12 mouse cellular contexts compared by ENCODE assay signal in the genomic region with DNA sequence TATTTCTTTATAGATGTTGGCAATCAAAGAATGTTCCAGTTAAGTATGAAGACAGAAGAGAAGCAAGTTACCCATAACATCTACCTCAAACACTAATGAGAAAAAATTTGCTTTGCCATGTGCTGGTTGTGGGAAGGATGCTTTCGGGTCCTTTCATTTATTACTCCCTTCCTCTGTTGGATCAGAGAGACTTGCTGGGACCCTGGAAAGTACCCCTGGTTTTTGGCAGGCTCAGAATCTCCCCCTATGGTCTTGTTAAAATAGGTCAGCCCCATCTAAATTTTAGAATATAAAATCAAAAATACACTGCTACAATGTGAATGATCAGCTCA.
DNase-seq lines count a peak whose midpoint lies in the region; ATAC-seq lines count a peak whose summit lies in the region.
"Had no signal": no experiment of that assay in that cellular context is flagged by ENCODE, and none has a peak within 500 bp of the region (broad histone marks: within the 10 kb centered on the region; RNA-seq: fewer than 3 reads in every experiment).

No protein-coding gene starts in this region.

- no peaks in the 10 kb centered on the region for H3K9me3 ChIP-seq in heart, embryonic 13.5 days
- no peaks in the 10 kb centered on the region for H3K9me3 ChIP-seq in limb, embryonic 12.5 days
- no peaks in the 10 kb centered on the region for H3K9me3 ChIP-seq in limb, embryonic 10.5 days (replicated peaks)
- no peaks in the 10 kb centered on the region for H3K9me3 ChIP-seq in embryonic facial prominence, embryonic 14.5 days (ENCODE audit: control insufficient read depth, low read length)
- no peaks in the 10 kb centered on the region for H3K9me3 ChIP-seq in limb, embryonic 15.5 days
- H3K9me3 ChIP-seq: neural tube, embryonic 15.5 days had no signal

- H3K27me3 ChIP-seq in heart, embryonic 13.5 days (replicated peaks): no peaks in the 10 kb centered on the region
- H3K27me3 ChIP-seq in limb, embryonic 12.5 days: no peaks in the 10 kb centered on the region
- H3K27me3 ChIP-seq in limb, embryonic 10.5 days (ENCODE audit: low read depth, poor library complexity, severe bottlenecking): no peaks in the 10 kb centered on the region
- no peaks in the 10 kb centered on the region for H3K27me3 ChIP-seq in embryonic facial prominence, embryonic 14.5 days (replicated peaks; ENCODE audit: control insufficient read depth, insufficient read depth, low read length)
- H3K27me3 ChIP-seq in limb, embryonic 15.5 days: no peaks in the 10 kb centered on the region
- H3K27me3 ChIP-seq: neural tube, embryonic 15.5 days had no signal

- H3K4me2 ChIP-seq in heart, embryonic 13.5 days: no peak overlapping the region
- H3K4me2 ChIP-seq in limb, embryonic 12.5 days: no peak overlapping the region
- H3K4me2 ChIP-seq in embryonic facial prominence, embryonic 14.5 days (ENCODE audit: low read depth, low read length): no peak overlapping the region
- no peak overlapping the region for H3K4me2 ChIP-seq in limb, embryonic 15.5 days
- H3K4me2 ChIP-seq: hindbrain, embryonic 14.5 days; midbrain, embryonic 11.5 days; neural tube, embryonic 15.5 days had no signal

- H3K4me1 ChIP-seq in heart, embryonic 13.5 days: peaks cover 43% of the 10 kb centered on the region
- peaks cover 11% of the 10 kb centered on the region; the same call in 1 of the 2 replicates for H3K4me1 ChIP-seq in limb, embryonic 12.5 days (replicated peaks)
- peaks cover 5% of the 10 kb centered on the region; the same call in 1 of the 2 replicates for H3K4me1 ChIP-seq in limb, embryonic 10.5 days
- peaks cover 16% of the 10 kb centered on the region for H3K4me1 ChIP-seq in embryonic facial prominence, embryonic 14.5 days (ENCODE audit: control insufficient read depth, insufficient read depth, low read length)
- peaks cover 26% of the 10 kb centered on the region for H3K4me1 ChIP-seq in limb, embryonic 15.5 days

- DNase-seq in heart, adult 9 months (ENCODE audit: low spot score in 2 of 2): no peak
- no peak for DNase-seq in limb, embryonic 10.5 days (ENCODE audit: low spot score)
- DNase-seq in embryonic facial prominence, embryonic 14.5 days (ENCODE audit: low spot score): no peak
- no peak for DNase-seq in cerebellum, adult 9-11 months
- DNase-seq in cerebellum, adult 11-12 months: no peak
- DNase-seq: spleen, adult 18-20 months had no signal

- H3K36me3 ChIP-seq in heart, embryonic 13.5 days: no peaks in the 10 kb centered on the region
- H3K36me3 ChIP-seq in limb, embryonic 12.5 days: no peaks in the 10 kb centered on the region
- no peaks in the 10 kb centered on the region for H3K36me3 ChIP-seq in limb, embryonic 10.5 days
- H3K36me3 ChIP-seq in embryonic facial prominence, embryonic 14.5 days (ENCODE audit: control insufficient read depth, insufficient read depth, low read length): no peaks in the 10 kb centered on the region
- no peaks in the 10 kb centered on the region for H3K36me3 ChIP-seq in limb, embryonic 15.5 days
- H3K36me3 ChIP-seq: neural tube, embryonic 15.5 days had no signal

- WGBS in heart, embryonic 13.5 days: 68% methylated on average over 1 of the region's 1 CpGs
- 95% methylated on average over 1 of the region's 1 CpGs for WGBS in limb, embryonic 12.5 days
- WGBS in limb, embryonic 10.5 days: 90% methylated on average over 1 of the region's 1 CpGs
- 75% methylated on average over 1 of the region's 1 CpGs for WGBS in embryonic facial prominence, embryonic 14.5 days
- 28% methylated on average over 1 of the region's 1 CpGs for WGBS in limb, embryonic 15.5 days

- peak overlapping the region; percentile 58 for H3K27ac ChIP-seq in heart, embryonic 13.5 days (replicated peaks)
- H3K27ac ChIP-seq in limb, embryonic 12.5 days: peak overlapping the region; percentile 37; the same call in 1 of the 2 replicates
- no peak overlapping the region for H3K27ac ChIP-seq in limb, embryonic 10.5 days
- H3K27ac ChIP-seq in embryonic facial prominence, embryonic 14.5 days (replicated peaks; ENCODE audit: low read depth, low read length): peak overlapping the region; percentile 50
- peak overlapping the region; percentile 82 for H3K27ac ChIP-seq in limb, embryonic 15.5 days
- H3K27ac ChIP-seq: hindbrain, embryonic 14.5 days; neural tube, embryonic 15.5 days had no signal

- no peak for ATAC-seq in heart, embryonic 13.5 days (ENCODE audit: extremely low read depth, insufficient number of reproducible peaks, low FRiP score, low TSS enrichment)
- ATAC-seq in limb, embryonic 12.5 days (ENCODE audit: insufficient number of reproducible peaks, insufficient read depth, low FRiP score, low TSS enrichment, low read depth): no peak
- ATAC-seq in embryonic facial prominence, embryonic 14.5 days (ENCODE audit: low read depth): no peak
- ATAC-seq in limb, embryonic 15.5 days (ENCODE audit: insufficient number of reproducible peaks, low FRiP score, low TSS enrichment, low read depth): no peak; the same call in none of the 2 replicates

- no peak overlapping the region for H3K9ac ChIP-seq in heart, embryonic 13.5 days
- no peak overlapping the region for H3K9ac ChIP-seq in limb, embryonic 12.5 days (replicated peaks)
- H3K9ac ChIP-seq in embryonic facial prominence, embryonic 14.5 days (ENCODE audit: low read depth, low read length): no peak overlapping the region
- H3K9ac ChIP-seq in limb, embryonic 15.5 days: no peak overlapping the region
- H3K9ac ChIP-seq: hindbrain, embryonic 14.5 days; neural tube, embryonic 15.5 days had no signal

- no peak overlapping the region for H3K4me3 ChIP-seq in heart, embryonic 13.5 days
- no peak overlapping the region for H3K4me3 ChIP-seq in limb, embryonic 12.5 days (replicated peaks)
- H3K4me3 ChIP-seq in limb, embryonic 10.5 days: no peak overlapping the region
- no peak overlapping the region for H3K4me3 ChIP-seq in embryonic facial prominence, embryonic 14.5 days (ENCODE audit: low read depth, low read length)
- no peak overlapping the region for H3K4me3 ChIP-seq in limb, embryonic 15.5 days
- H3K4me3 ChIP-seq: neural tube, embryonic 15.5 days had no signal
